ENCODE assay signal across 30 mouse cellular contexts in the genomic region with DNA sequence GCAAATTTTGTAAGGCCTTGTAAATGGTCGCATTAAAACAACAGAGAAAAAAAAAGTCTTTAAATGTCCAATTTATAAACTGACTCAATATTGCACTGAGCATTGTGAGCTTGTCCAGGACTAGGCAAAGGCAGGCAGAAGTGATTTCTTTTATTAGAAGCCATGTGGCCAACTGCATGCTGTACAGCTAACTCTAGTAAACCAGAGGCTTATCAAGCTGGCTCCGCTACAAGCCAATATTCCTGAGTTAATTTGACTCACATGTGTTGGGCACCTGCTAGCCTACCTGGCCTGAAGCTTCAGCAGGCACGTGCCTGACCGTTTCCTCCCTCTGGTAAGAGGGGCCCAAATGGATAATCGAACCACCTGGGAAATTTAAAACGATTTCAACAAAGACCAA.
DNase-seq lines count a peak whose midpoint lies in the region; ATAC-seq lines count a peak whose summit lies in the region.
"Had no signal": no experiment of that assay in that cellular context is flagged by ENCODE, and none has a peak within 500 bp of the region (broad histone marks: within the 10 kb centered on the region; RNA-seq: fewer than 3 reads in every experiment).

No protein-coding gene starts in this region.

- peaks cover 25 to 33% of the 10 kb centered on the region in 2 experiments for H3K4me1 ChIP-seq in heart, embryonic 14.5 days (ENCODE audit: control insufficient read depth in 2 of 2, insufficient read depth in 2 of 2, low read length in 2 of 2)
- no peaks in the 10 kb centered on the region for H3K4me1 ChIP-seq in embryonic facial prominence, embryonic 10.5 days
- H3K4me1 ChIP-seq: embryonic facial prominence, embryonic 12.5 days; liver, embryonic 15.5 days; lung, embryonic 15.5 days; midbrain, embryonic 15.5 days had no signal

- 67% methylated on average over 6 of the region's 6 CpGs for WGBS in heart, embryonic 14.5 days
- 85% methylated on average over 6 of the region's 6 CpGs for WGBS in embryonic facial prominence, embryonic 10.5 days

- no peaks in the 10 kb centered on the region for H3K27me3 ChIP-seq in heart, embryonic 14.5 days (ENCODE audit: control insufficient read depth, insufficient read depth, low read length)
- H3K27me3 ChIP-seq in embryonic facial prominence, embryonic 10.5 days (replicated peaks; ENCODE audit: low read depth, poor library complexity, severe bottlenecking), result no peaks in the 10 kb centered on the region
- H3K27me3 ChIP-seq: CH12.LX; embryonic facial prominence, embryonic 12.5 days; liver, embryonic 15.5 days; lung, embryonic 15.5 days; midbrain, embryonic 15.5 days; neural tube, embryonic 13.5 days; Patski had no signal

- H3K27ac ChIP-seq in heart, embryonic 14.5 days (replicated peaks in 1 of 2; ENCODE audit: control insufficient read depth in 1 of 2, insufficient read depth in 1 of 2, low read depth in 2 of 2, low read length in 2 of 2), result peak overlapping the region; percentile 62 to 64; a peak in 3 of 4 replicates
- no peak overlapping the region for H3K27ac ChIP-seq in embryonic facial prominence, embryonic 10.5 days (replicated peaks)
- H3K27ac ChIP-seq: embryonic facial prominence, embryonic 12.5 days; liver, embryonic 15.5 days; lung, embryonic 15.5 days; midbrain, embryonic 15.5 days; neural tube, embryonic 13.5 days had no signal

- ATAC-seq in heart, embryonic 14.5 days (ENCODE audit: insufficient number of reproducible peaks, insufficient read depth, low FRiP score, low read depth), result no peak
- ATAC-seq: forebrain, postnatal 0 days; inflammation-experienced regulatory T-cells, adult 6 months; midbrain, embryonic 15.5 days; Patski had no signal

- no peaks in the 10 kb centered on the region for H3K9me3 ChIP-seq in heart, embryonic 14.5 days (ENCODE audit: control insufficient read depth, low read length)
- no peaks in the 10 kb centered on the region for H3K9me3 ChIP-seq in embryonic facial prominence, embryonic 10.5 days
- H3K9me3 ChIP-seq: embryonic facial prominence, embryonic 12.5 days; G1E; liver, embryonic 15.5 days; lung, embryonic 15.5 days; midbrain, embryonic 15.5 days; neural tube, embryonic 13.5 days had no signal

- peak; percentile 27 to 44 for DNase-seq in heart, adult 9 months (ENCODE audit: low spot score in 2 of 2)
- DNase-seq in heart, postnatal 36 days, result no peak
- DNase-seq in forelimb bud, embryonic 11.5 days (ENCODE audit: low read depth, low spot score), result peak; percentile 49
- peak; percentile 17 for DNase-seq in heart, postnatal 4 days
- DNase-seq in spleen, postnatal 10 days (ENCODE audit: low spot score in 2 of 2), result no peak
- no peak for DNase-seq in embryonic facial prominence, embryonic 10.5 days (ENCODE audit: low spot score)
- no peak for DNase-seq in urinary bladder, postnatal 10 days (ENCODE audit: low spot score)
- DNase-seq: adrenal gland, adult 2 months; B cell, adult 2 months; cerebellum, adult 11-12 months; cerebellum, postnatal 10 days; forebrain, postnatal 0 days; kidney, adult 18-20 months; kidney, postnatal 10 days; liver; lung, postnatal 4 days; retina, postnatal 1 day; right cerebral cortex, postnatal 25 days; spleen, adult 18-20 months had no signal

- no peak overlapping the region; the same call in 1 of the 2 replicates for H3K9ac ChIP-seq in heart, embryonic 14.5 days (ENCODE audit: low read length)
- H3K9ac ChIP-seq: embryonic facial prominence, embryonic 12.5 days; forebrain, postnatal 0 days; liver, embryonic 15.5 days; lung, embryonic 15.5 days; midbrain, embryonic 15.5 days; neural tube, embryonic 13.5 days had no signal

- no peaks in the 10 kb centered on the region for H3K36me3 ChIP-seq in heart, embryonic 14.5 days (ENCODE audit: control insufficient read depth, insufficient read depth, low read length)
- no peaks in the 10 kb centered on the region for H3K36me3 ChIP-seq in embryonic facial prominence, embryonic 10.5 days (replicated peaks)
- H3K36me3 ChIP-seq: embryonic facial prominence, embryonic 12.5 days; G1E; liver, embryonic 15.5 days; lung, embryonic 15.5 days; midbrain, embryonic 15.5 days; neural tube, embryonic 13.5 days had no signal

- no peak overlapping the region for H3K4me3 ChIP-seq in heart, embryonic 14.5 days (ENCODE audit: control insufficient read depth in 1 of 2, insufficient read depth in 1 of 2, low read depth in 1 of 2, low read length in 2 of 2)
- H3K4me3 ChIP-seq in embryonic facial prominence, embryonic 10.5 days, result no peak overlapping the region
- H3K4me3 ChIP-seq: embryonic facial prominence, embryonic 12.5 days; liver, embryonic 15.5 days; lung, embryonic 15.5 days; midbrain, embryonic 15.5 days; myocyte; neural tube, embryonic 13.5 days had no signal

- intact Hi-C loops in heart, postnatal 36 days (cut with DNase I), result loop anchor here (5.0 to 10.0 kb wide), 3 partner anchors 83 to 461 kb away; no protein-coding TSS in a partner anchor

- H3K4me2 ChIP-seq in heart, embryonic 14.5 days (ENCODE audit: low read length), result no peak overlapping the region
- H3K4me2 ChIP-seq: embryonic facial prominence, embryonic 12.5 days; liver, embryonic 15.5 days; lung, embryonic 15.5 days; midbrain, embryonic 15.5 days; neural tube, embryonic 13.5 days had no signal

Comparison
In these comparisons a context has a peak if more than half of its experiments do, and no peak if none do; other contexts are left out.
1. DNase-seq: peak in heart, adult 9 months (2 of 2), forelimb bud, embryonic 11.5 days (single experiment) and heart, postnatal 4 days (single experiment); none in heart, postnatal 36 days (0 of 2), spleen, postnatal 10 days (0 of 2), embryonic facial prominence, embryonic 10.5 days (single experiment) and urinary bladder, postnatal 10 days (single experiment).